Mouse (Mus musculus) heart, adult 9 months (tissue): ENCODE data around the gene Rhox4d.
"Not testable (repeated sequence)": the region's sequence is repeated elsewhere in the genome, so short reads cannot be mapped to it uniquely, and the experiment has no call there.

Source experiments
- DNase-seq, 2 experiments: peaks; one replicate each; pipeline ENCODE4 v3.0.0; 2022; ENCODE audit warnings: low spot score in 2 of 2

Gene Rhox4d

GRCm38 (mm10) chrX:37514059-37514458, at the start of gene Rhox4d:
Gene Rhox4d, plus strand, starts transcription at chrX:37514359.
- DNase-seq, result not testable (repeated sequence)

GRCm38 (mm10) chrX:37480037-37480436, 34.1 kb upstream of the Rhox4d start, which contains the start of gene Rhox4c:
Gene Rhox4c, plus strand, starts transcription at chrX:37480337.
- not testable (repeated sequence) for DNase-seq

- DNase-seq, result not testable (repeated sequence)
Observed at GRCm38 (mm10) chrX:37530152-37530551, 16.0 kb downstream of the Rhox4d start, which contains the start of gene Rhox2e. Gene Rhox2e, plus strand, starts transcription at chrX:37530452.

- not testable (repeated sequence) for DNase-seq
Observed at GRCm38 (mm10) chrX:37541719-37542118, 27.6 kb downstream of the Rhox4d start, which contains the start of gene Rhox3e. Gene Rhox3e, plus strand, starts transcription at chrX:37542019.

GRCm38 (mm10) chrX:37557112-37557511, 43.0 kb downstream of the Rhox4d start, which contains the start of gene Rhox4e:
Gene Rhox4e, plus strand, starts transcription at chrX:37557412.
- not testable (repeated sequence) for DNase-seq
